Mouse (Mus musculus) liver, postnatal 0 days (tissue): ENCODE results near the gene Snx15.
"Not testable (repeated sequence)": the region's sequence is repeated elsewhere in the genome, so short reads cannot be mapped to it uniquely, and the experiment has no call there.

Experiments
- CTCF ChIP-seq: sonication (generic); IDR thresholded peaks from 2 replicates; pipeline ENCODE4 v1.5.1; 2016; ENCODE audit warnings: antibody characterized with exemption, low read depth
- EP300 ChIP-seq: IDR thresholded peaks from 2 replicates; pipeline ENCODE4 v1.6.1; 2016; ENCODE audit warnings: antibody characterized with exemption, low read depth, mild to moderate bottlenecking

GRCm38 (mm10) chr19:6130414-6131128, 2.5 kb upstream of the Snx15 start:
- TF ChIP-seq CTCF, EP300: not testable (repeated sequence)
